Mouse (Mus musculus): ENCODE measurements around the gene Magi1. TPM values are rescaled to one million over a fixed set of nuclear protein-coding genes. Genes with fewer than 3 reads are reported as not detected.
A peak's percentile ranks its signal among the peaks of the same experiment; 100 is the strongest.

Magi1 gene
- polyA plus RNA-seq, 1 experiment from 2014 or later = 10.9 TPM

- H3K27me3 ChIP-seq (ENCODE audit: control insufficient read depth, insufficient read depth, low read length) = no peaks in the 10 kb centered on the region
- no peak overlapping the region for H3K9ac ChIP-seq (ENCODE audit: low read depth, low read length)
- H3K4me3 ChIP-seq (ENCODE audit: low read length) = no peak overlapping the region
- peaks cover 18% of the 10 kb centered on the region for H3K4me1 ChIP-seq (ENCODE audit: control insufficient read depth, insufficient read depth, low read length)
- H3K36me3 ChIP-seq (ENCODE audit: control insufficient read depth, insufficient read depth, low read length) = no peaks in the 10 kb centered on the region
- 16% methylated on average over 4 of the region's 4 CpGs for WGBS
- no peak for ATAC-seq (ENCODE audit: low FRiP score, low TSS enrichment)
- no peak overlapping the region for H3K27ac ChIP-seq (ENCODE audit: low read depth, low read length)
- H3K4me2 ChIP-seq (replicated peaks; ENCODE audit: low read depth, low read length) = no peak overlapping the region
- H3K9me3 ChIP-seq (ENCODE audit: control insufficient read depth, low read length) = no peaks in the 10 kb centered on the region
These were observed 202.7 kb downstream of the Magi1 start for GRCm38 (mm10) chr6:94080933-94081545.

- H3K9me3 ChIP-seq (ENCODE audit: control insufficient read depth, low read length) = no peaks in the 10 kb centered on the region
- H3K9ac ChIP-seq (ENCODE audit: low read depth, low read length) = 0 out of 2 replicates have a peak overlapping the region, but pooled peaks have one; percentile 4
- no peaks in the 10 kb centered on the region for H3K36me3 ChIP-seq (ENCODE audit: control insufficient read depth, insufficient read depth, low read length)
- no peaks in the 10 kb centered on the region for H3K27me3 ChIP-seq (ENCODE audit: control insufficient read depth, insufficient read depth, low read length)
- ATAC-seq (ENCODE audit: low FRiP score, low TSS enrichment) = no peak
- no peak overlapping the region for H3K4me3 ChIP-seq (ENCODE audit: low read length)
- WGBS = 30% methylated on average over 8 of the region's 8 CpGs
- peak overlapping the region; percentile 68; the same call in 1 of the 2 replicates for H3K27ac ChIP-seq (ENCODE audit: low read depth, low read length)
- H3K4me2 ChIP-seq (replicated peaks; ENCODE audit: low read depth, low read length) = no peak overlapping the region
- peaks cover 18% of the 10 kb centered on the region for H3K4me1 ChIP-seq (ENCODE audit: control insufficient read depth, insufficient read depth, low read length)
These were observed 204.8 kb downstream of the Magi1 start for GRCm38 (mm10) chr6:94078934-94079333.

- WGBS = 89% methylated on average over 3 of the region's 3 CpGs
- H3K9me3 ChIP-seq (ENCODE audit: control insufficient read depth, low read length) = no peaks in the 10 kb centered on the region
- ATAC-seq (ENCODE audit: low FRiP score, low TSS enrichment) = no peak
- H3K9ac ChIP-seq (ENCODE audit: low read depth, low read length) = no peak overlapping the region
- peaks cover 12% of the 10 kb centered on the region for H3K4me1 ChIP-seq (ENCODE audit: control insufficient read depth, insufficient read depth, low read length)
- H3K4me2 ChIP-seq (replicated peaks; ENCODE audit: low read depth, low read length) = no peak overlapping the region
- H3K36me3 ChIP-seq (ENCODE audit: control insufficient read depth, insufficient read depth, low read length) = no peaks in the 10 kb centered on the region
- no peaks in the 10 kb centered on the region for H3K27me3 ChIP-seq (ENCODE audit: control insufficient read depth, insufficient read depth, low read length)
- H3K27ac ChIP-seq (ENCODE audit: low read depth, low read length) = no peak overlapping the region
- H3K4me3 ChIP-seq (ENCODE audit: low read length) = no peak overlapping the region
These were observed 206.7 kb downstream of the Magi1 start for GRCm38 (mm10) chr6:94077013-94077412.

- H3K27ac ChIP-seq (ENCODE audit: low read depth, low read length) = no peak overlapping the region
- no peaks in the 10 kb centered on the region for H3K27me3 ChIP-seq (ENCODE audit: control insufficient read depth, insufficient read depth, low read length)
- H3K4me1 ChIP-seq (ENCODE audit: control insufficient read depth, insufficient read depth, low read length) = peaks cover 12% of the 10 kb centered on the region
- ATAC-seq (ENCODE audit: low FRiP score, low TSS enrichment) = no peak
- H3K9ac ChIP-seq (ENCODE audit: low read depth, low read length) = no peak overlapping the region
- no peak overlapping the region for H3K4me3 ChIP-seq (ENCODE audit: low read length)
- H3K36me3 ChIP-seq (ENCODE audit: control insufficient read depth, insufficient read depth, low read length) = no peaks in the 10 kb centered on the region
- no peak overlapping the region for H3K4me2 ChIP-seq (replicated peaks; ENCODE audit: low read depth, low read length)
- H3K9me3 ChIP-seq (ENCODE audit: control insufficient read depth, low read length) = no peaks in the 10 kb centered on the region
- 90% methylated on average over 4 of the region's 4 CpGs for WGBS
These were observed 207.7 kb downstream of the Magi1 start for GRCm38 (mm10) chr6:94075990-94076389.

- Histone ChIP-seq H3K4me2 (replicated peaks; ENCODE audit: low read depth, low read length) (no peak overlapping the region), H3K27me3 (ENCODE audit: control insufficient read depth, insufficient read depth, low read length) (no peaks in the 10 kb centered on the region), H3K36me3 (ENCODE audit: control insufficient read depth, insufficient read depth, low read length) (no peaks in the 10 kb centered on the region), H3K9me3 (ENCODE audit: control insufficient read depth, low read length) (no peaks in the 10 kb centered on the region), H3K27ac (ENCODE audit: low read depth, low read length) (no peak overlapping the region), H3K4me1 (ENCODE audit: control insufficient read depth, insufficient read depth, low read length) (peaks cover 12% of the 10 kb centered on the region), H3K4me3 (ENCODE audit: low read length) (no peak overlapping the region), H3K9ac (ENCODE audit: low read depth, low read length) (no peak overlapping the region)
- no peak for ATAC-seq (ENCODE audit: low FRiP score, low TSS enrichment)
- WGBS = 73% methylated on average over 8 of the region's 8 CpGs
These were observed 208.5 kb downstream of the Magi1 start for GRCm38 (mm10) chr6:94075228-94075627.

GRCm38 (mm10) chr6:94071676-94072075 lies 212.0 kb downstream of the Magi1 start:
- Histone ChIP-seq H3K9me3 (ENCODE audit: control insufficient read depth, low read length) (no peaks in the 10 kb centered on the region), H3K4me3 (ENCODE audit: low read length) (no peak overlapping the region), H3K9ac (ENCODE audit: low read depth, low read length) (no peak overlapping the region), H3K4me2 (replicated peaks; ENCODE audit: low read depth, low read length) (no peak overlapping the region), H3K27ac (ENCODE audit: low read depth, low read length) (no peak overlapping the region), H3K36me3 (ENCODE audit: control insufficient read depth, insufficient read depth, low read length) (no peaks in the 10 kb centered on the region), H3K4me1 (ENCODE audit: control insufficient read depth, insufficient read depth, low read length) (peaks cover 9% of the 10 kb centered on the region; the same call in 1 of the 2 replicates), H3K27me3 (ENCODE audit: control insufficient read depth, insufficient read depth, low read length) (no peaks in the 10 kb centered on the region)
- ATAC-seq (ENCODE audit: low FRiP score, low TSS enrichment) = no peak
- 35% methylated on average over 5 of the region's 5 CpGs for WGBS

- Histone ChIP-seq H3K9me3 (ENCODE audit: control insufficient read depth, low read length) (no peaks in the 10 kb centered on the region), H3K4me2 (replicated peaks; ENCODE audit: low read depth, low read length) (no peak overlapping the region), H3K4me3 (ENCODE audit: low read length) (no peak overlapping the region), H3K27me3 (ENCODE audit: control insufficient read depth, insufficient read depth, low read length) (no peaks in the 10 kb centered on the region), H3K36me3 (ENCODE audit: control insufficient read depth, insufficient read depth, low read length) (no peaks in the 10 kb centered on the region), H3K27ac (ENCODE audit: low read depth, low read length) (no peak overlapping the region), H3K9ac (ENCODE audit: low read depth, low read length) (no peak overlapping the region), H3K4me1 (ENCODE audit: control insufficient read depth, insufficient read depth, low read length) (peaks cover 9% of the 10 kb centered on the region; the same call in 1 of the 2 replicates)
- no peak for ATAC-seq (ENCODE audit: low FRiP score, low TSS enrichment)
- 59% methylated on average over 3 of the region's 3 CpGs for WGBS
These were observed 213.0 kb downstream of the Magi1 start for GRCm38 (mm10) chr6:94070702-94071101.

GRCm38 (mm10) chr6:94069421-94069820 lies 214.3 kb downstream of the Magi1 start:
- Histone ChIP-seq H3K4me1 (ENCODE audit: control insufficient read depth, insufficient read depth, low read length) (peaks cover 9% of the 10 kb centered on the region; the same call in 1 of the 2 replicates), H3K27ac (ENCODE audit: low read depth, low read length) (no peak overlapping the region), H3K27me3 (ENCODE audit: control insufficient read depth, insufficient read depth, low read length) (no peaks in the 10 kb centered on the region), H3K9me3 (ENCODE audit: control insufficient read depth, low read length) (no peaks in the 10 kb centered on the region), H3K4me3 (ENCODE audit: low read length) (no peak overlapping the region), H3K4me2 (replicated peaks; ENCODE audit: low read depth, low read length) (no peak overlapping the region), H3K36me3 (ENCODE audit: control insufficient read depth, insufficient read depth, low read length) (no peaks in the 10 kb centered on the region), H3K9ac (ENCODE audit: low read depth, low read length) (no peak overlapping the region)
- ATAC-seq (ENCODE audit: low FRiP score, low TSS enrichment) = no peak
- WGBS = 12% methylated on average over 3 of the region's 3 CpGs

- Histone ChIP-seq H3K36me3 (ENCODE audit: control insufficient read depth, insufficient read depth, low read length) (no peaks in the 10 kb centered on the region), H3K9ac (ENCODE audit: low read depth, low read length) (no peak overlapping the region), H3K9me3 (ENCODE audit: control insufficient read depth, low read length) (no peaks in the 10 kb centered on the region), H3K4me1 (ENCODE audit: control insufficient read depth, insufficient read depth, low read length) (peaks cover 9% of the 10 kb centered on the region; the same call in 1 of the 2 replicates), H3K27ac (ENCODE audit: low read depth, low read length) (no peak overlapping the region; the same call in 1 of the 2 replicates), H3K27me3 (ENCODE audit: control insufficient read depth, insufficient read depth, low read length) (no peaks in the 10 kb centered on the region), H3K4me2 (replicated peaks; ENCODE audit: low read depth, low read length) (no peak overlapping the region), H3K4me3 (ENCODE audit: low read length) (no peak overlapping the region)
- ATAC-seq (ENCODE audit: low FRiP score, low TSS enrichment) = no peak
- WGBS = 42% methylated on average over 8 of the region's 8 CpGs
These were observed 215.8 kb downstream of the Magi1 start for GRCm38 (mm10) chr6:94067741-94068450.

Data from kidney, embryonic 14.5 days (tissue).